8 mouse cellular contexts compared by ENCODE assay signal in genomic region chr17:27040304-27041045, GRCm38 (mm10). TPM values are rescaled to one million over a fixed set of nuclear protein-coding genes. Genes with fewer than 3 reads are reported as not detected.
A peak's percentile ranks its signal among the peaks of the same experiment; 100 is the strongest.
DNase-seq lines count a peak whose midpoint lies in the region; ATAC-seq and TF ChIP-seq lines count a peak whose summit lies in the region.

No protein-coding gene starts in this region.

- ATAC-seq in heart, embryonic 13.5 days (ENCODE audit: extremely low read depth, insufficient number of reproducible peaks, low FRiP score, low TSS enrichment) = no peak
- no peak for ATAC-seq in forebrain, embryonic 11.5 days (replicated peaks; ENCODE audit: low FRiP score)

- H3K9me3 ChIP-seq in heart, embryonic 13.5 days = no peaks in the 10 kb centered on the region
- H3K9me3 ChIP-seq in forebrain, embryonic 11.5 days (ENCODE audit: control insufficient read depth, low read length) = no peaks in the 10 kb centered on the region

- peak overlapping the region; percentile 55 for H3K4me2 ChIP-seq in heart, embryonic 13.5 days
- peak overlapping the region; percentile 31 for H3K4me2 ChIP-seq in forebrain, embryonic 11.5 days (ENCODE audit: low read depth, low read length, severe bottlenecking)

- H3K27ac ChIP-seq in heart, embryonic 13.5 days (replicated peaks) = no peak overlapping the region
- H3K27ac ChIP-seq in forebrain, embryonic 11.5 days (ENCODE audit: low read depth, low read length) = peak overlapping the region; percentile 31; the same call in 1 of the 2 replicates
- H3K27ac ChIP-seq in olfactory bulb, adult 2 months (ENCODE audit: insufficient read depth, low read depth, low read length) = 0 out of 2 replicates have a peak overlapping the region, but pooled peaks have one; percentile 24

- no peaks in the 10 kb centered on the region; the same call in 1 of the 2 replicates for H3K27me3 ChIP-seq in heart, embryonic 13.5 days (replicated peaks)
- H3K27me3 ChIP-seq in forebrain, embryonic 11.5 days (ENCODE audit: control insufficient read depth, insufficient read depth, low read length) = no peaks in the 10 kb centered on the region

- TF ChIP-seq CTCF in olfactory bulb, adult 2 months (IDR thresholded peaks at IDR 0.05; ENCODE audit: insufficient read depth, low read depth, low read length) = no peak

- H3K36me3 ChIP-seq in heart, embryonic 13.5 days = no peaks in the 10 kb centered on the region
- no peaks in the 10 kb centered on the region for H3K36me3 ChIP-seq in forebrain, embryonic 11.5 days (ENCODE audit: control insufficient read depth, insufficient read depth, low read length)

- no peak overlapping the region for H3K4me3 ChIP-seq in heart, embryonic 13.5 days
- H3K4me3 ChIP-seq in forebrain, embryonic 11.5 days (ENCODE audit: low read depth, low read length) = no peak overlapping the region
- no peak overlapping the region for H3K4me3 ChIP-seq in olfactory bulb, adult 2 months (ENCODE audit: insufficient read depth, low read depth, low read length)

- 22% methylated on average over 20 of the region's 20 CpGs for WGBS in heart, embryonic 13.5 days
- 11% methylated on average over 20 of the region's 20 CpGs for WGBS in forebrain, embryonic 11.5 days
- 31% methylated on average over 20 of the region's 20 CpGs for WGBS in olfactory bulb, adult 2 months

- H3K4me1 ChIP-seq in heart, embryonic 13.5 days = peaks cover 43% of the 10 kb centered on the region
- peaks cover 13% of the 10 kb centered on the region; the same call in 1 of the 2 replicates for H3K4me1 ChIP-seq in forebrain, embryonic 11.5 days (replicated peaks; ENCODE audit: control insufficient read depth, insufficient read depth, low read length)
- peaks cover 43% of the 10 kb centered on the region for H3K4me1 ChIP-seq in olfactory bulb, adult 2 months (ENCODE audit: control insufficient read depth, insufficient read depth, low read length)

- no peak for DNase-seq in heart, adult 18-20 months
- DNase-seq in forebrain, embryonic 11.5 days (ENCODE audit: low spot score) = peak; percentile 80
- DNase-seq in kidney, postnatal 14 days = peak; percentile 77
- DNase-seq in layer of hippocampus, postnatal 36 days = no peak
- DNase-seq in frontal cortex, postnatal 36 days (ENCODE audit: low spot score in 2 of 2) = no peak
- DNase-seq in layer of hippocampus, adult 9-11 months = no peak

- no peak for TF ChIP-seq POLR2A in olfactory bulb, adult 2 months (IDR thresholded peaks at IDR 0.05; ENCODE audit: insufficient read depth, low read depth, low read length)

- peak overlapping the region; percentile 69 for H3K9ac ChIP-seq in heart, embryonic 13.5 days
- peak overlapping the region; percentile 27 for H3K9ac ChIP-seq in forebrain, embryonic 11.5 days (ENCODE audit: low read length)

RNA-seq across cellular contexts. Expression of gene Bak1, which starts 11.7 kb away (rescaled TPM):
- polyA plus RNA-seq in heart, embryonic 13.5 days (2015; fragmentation: Nextera tagmentation; extraction: Ambion mirVana) = 5.3 and 5.4 TPM in 2 replicates
- 10 to 100 TPM; 14.9 to 16.4 TPM for total RNA-seq in heart, adult 18-20 months (2021)
- 6.6 and 7.6 TPM in 2 replicates for polyA plus RNA-seq in forebrain, embryonic 11.5 days (2014; fragmentation: Nextera tagmentation; extraction: Ambion mirVana)
- polyA plus RNA-seq in olfactory bulb, adult 2 months (2012; ENCODE audit: insufficient read depth, insufficient read length, low replicate concordance, missing spikeins) = not detected in 2 replicates
- total RNA-seq in layer of hippocampus, postnatal 36 days (2021) = 10 to 100 TPM; 13.0 to 13.7 TPM

RNA-seq across cellular contexts. Expression of gene Itpr3, which starts 16.6 kb away (rescaled TPM):
- 1.2 and 1.5 TPM in 2 replicates for polyA plus RNA-seq in heart, embryonic 13.5 days (2015; fragmentation: Nextera tagmentation; extraction: Ambion mirVana)
- 1 to 10 TPM; 4.1 to 5.8 TPM for total RNA-seq in heart, adult 18-20 months (2021)
- 1.7 and 2.2 TPM in 2 replicates for polyA plus RNA-seq in forebrain, embryonic 11.5 days (2014; fragmentation: Nextera tagmentation; extraction: Ambion mirVana)
- polyA plus RNA-seq in olfactory bulb, adult 2 months (2012; ENCODE audit: insufficient read depth, insufficient read length, low replicate concordance, missing spikeins) = not detected in 2 replicates
- 1 to 10 TPM; 1.6 to 1.7 TPM for total RNA-seq in layer of hippocampus, postnatal 36 days (2021)

Comparison
In these comparisons a context has a peak if more than half of its experiments do, and no peak if none do; other contexts are left out.
1. DNase-seq: peak in forebrain, embryonic 11.5 days (single experiment) and kidney, postnatal 14 days (single experiment); none in heart, adult 18-20 months (0 of 2), layer of hippocampus, postnatal 36 days (0 of 2), frontal cortex, postnatal 36 days (0 of 2) and layer of hippocampus, adult 9-11 months (single experiment).